Mouse (Mus musculus) G1E (cell line): Measurements from ENCODE around the gene Ankrd23.

Experiments
- CTCF ChIP-seq: IDR thresholded peaks from 2 replicates; pipeline ENCODE4 v1.5.1; 2012; ENCODE audit warnings: low read depth, low read length, inconsistent platforms, mixed read lengths
- GATA1 ChIP-seq: IDR thresholded peaks from 2 replicates; pipeline ENCODE4 v1.6.1; 2012; ENCODE audit warnings: borderline replicate concordance, low read length, inconsistent platforms, mixed read lengths
- POLR2AphosphoS5 ChIP-seq: IDR thresholded peaks from 2 replicates; pipeline ENCODE4 v1.6.1; 2012; ENCODE audit warnings: low read depth, low read length, inconsistent platforms; ENCODE audit not compliant: insufficient replicate concordance

DNA sequence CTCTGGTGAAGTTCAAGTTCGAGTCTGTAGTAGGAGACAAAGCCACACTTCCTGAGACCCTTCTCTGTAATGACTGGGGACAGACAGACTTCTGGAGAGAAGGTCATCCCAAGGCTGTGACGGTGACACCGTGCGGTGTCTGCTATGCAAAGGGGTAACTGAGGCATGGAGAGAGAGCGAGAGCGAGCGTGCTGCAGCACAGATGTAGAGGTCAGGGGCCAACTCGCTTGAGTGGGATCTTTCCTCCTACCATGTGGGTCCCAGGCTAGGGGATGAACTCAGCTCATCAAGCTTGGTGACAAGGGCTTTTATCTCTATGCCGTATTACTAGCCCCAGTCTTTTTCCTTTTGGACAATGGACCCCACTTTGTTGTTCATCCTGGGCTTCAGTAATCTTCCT is 49.6 kb downstream of the Ankrd23 start:
- no peak for TF ChIP-seq CTCF
- TF ChIP-seq GATA1, result no peak
- TF ChIP-seq POLR2AphosphoS5, result no peak
